Mouse (Mus musculus): ENCODE results near the gene Spef1.

DNA sequence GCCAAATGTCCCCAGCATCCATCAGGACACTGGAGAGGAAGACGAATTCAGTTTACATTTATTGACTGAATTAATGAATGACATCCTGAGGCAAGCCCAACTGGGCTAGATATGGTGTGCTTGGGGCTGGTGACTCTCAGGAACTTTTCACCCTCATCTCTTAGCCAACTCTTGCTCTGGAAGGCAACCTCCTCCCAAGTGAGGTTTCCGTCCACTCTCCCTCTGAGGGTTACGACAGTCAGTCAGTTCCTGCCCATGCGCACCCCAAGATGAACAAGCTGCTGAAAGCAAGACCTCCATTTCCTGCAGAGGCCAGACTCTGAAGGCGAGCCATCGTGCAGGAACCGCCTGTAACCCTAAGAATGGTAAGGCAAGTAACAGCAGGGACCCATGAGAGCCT lies 30.1 kb downstream of the Spef1 start:
- no peak for TF ChIP-seq POLR2A (IDR thresholded peaks at IDR 0.05; ENCODE audit: low read depth, low read length)
- no peak for TF ChIP-seq CTCF (IDR thresholded peaks at IDR 0.05; ENCODE audit: extremely low read depth, insufficient read length, insufficient replicate concordance, low read depth, low read length)

All from small intestine, adult 2 months (tissue).